Mouse (Mus musculus) fibroblast of lung, adult 2 months (primary cell): ENCODE data around the gene Gna14.

ENCODE experiments used
- DNase-seq: peaks from one replicate; pipeline ENCODE4 v3.0.0-alpha.2; 2011; ENCODE audit warnings: low read depth

The Gna14 gene

DNA sequence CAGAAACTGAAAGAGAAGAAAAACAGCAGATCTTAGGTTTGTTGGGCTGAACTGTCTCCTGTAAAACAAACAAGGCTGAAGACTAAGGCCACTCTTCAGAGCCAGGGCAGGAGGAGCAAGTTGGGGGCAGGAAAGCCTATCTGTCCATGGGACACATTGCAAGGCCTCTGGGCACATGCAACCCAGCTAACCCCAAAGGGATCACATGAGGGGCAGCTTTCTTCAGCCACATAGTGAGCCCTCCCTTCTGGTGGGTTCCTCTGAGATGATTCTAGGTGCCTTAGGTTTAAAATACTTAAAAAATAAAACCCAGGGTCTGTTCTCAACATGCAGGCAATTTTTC, 158.4 kb downstream of the Gna14 start:
- no peak for DNase-seq

DNA sequence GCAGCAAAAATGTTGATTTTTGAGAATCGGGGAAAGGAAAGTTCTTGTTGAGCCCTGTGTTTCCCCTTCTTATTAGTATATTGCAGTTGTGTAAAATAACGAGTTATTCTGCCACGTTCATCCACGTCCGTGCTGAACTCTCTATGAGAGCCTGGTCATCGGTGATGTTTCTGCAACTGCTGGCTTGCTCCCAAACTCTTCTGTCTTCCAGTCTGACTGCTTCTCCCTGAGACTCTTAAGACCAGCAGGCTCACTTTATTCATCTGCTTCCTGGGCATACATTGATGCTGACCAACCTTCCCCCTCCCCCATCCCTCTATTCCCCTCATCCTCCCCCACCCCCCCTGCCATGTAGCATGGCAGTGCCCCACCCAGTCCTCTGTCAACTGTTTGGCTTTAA, 161.7 kb downstream of the Gna14 start:
- DNase-seq, result no peak

DNA sequence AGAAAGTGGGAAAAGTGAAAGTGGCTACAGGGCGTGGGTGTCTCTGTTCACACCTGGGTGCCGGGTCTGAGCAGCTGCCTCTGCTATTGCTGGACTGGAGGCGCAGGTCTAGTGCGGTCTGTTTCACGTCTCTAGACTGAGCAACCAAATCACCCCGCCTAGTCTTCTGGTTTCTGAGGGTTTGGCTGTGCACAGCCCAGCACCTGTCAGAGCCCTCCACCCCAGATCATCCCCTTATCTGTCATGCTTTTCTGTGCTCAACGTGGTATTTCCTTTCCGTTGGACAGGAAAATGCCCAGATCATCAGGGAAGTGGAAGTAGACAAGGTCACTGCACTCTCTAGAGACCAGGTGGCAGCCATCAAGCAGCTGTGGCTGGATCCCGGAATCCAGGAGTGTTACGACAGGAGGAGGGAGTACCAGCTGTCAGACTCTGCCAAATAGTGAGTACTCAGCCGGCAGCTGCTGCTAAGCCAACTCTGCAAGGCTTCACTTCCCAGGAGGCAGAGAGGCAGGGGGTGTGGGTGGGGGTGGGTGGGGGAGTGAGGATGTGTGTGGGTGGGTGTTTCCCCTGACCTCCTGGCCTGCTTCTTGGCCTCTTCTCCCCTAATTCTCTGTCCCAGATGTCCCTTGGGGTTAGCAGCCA, 163.2 kb downstream of the Gna14 start:
- no peak for DNase-seq

DNA sequence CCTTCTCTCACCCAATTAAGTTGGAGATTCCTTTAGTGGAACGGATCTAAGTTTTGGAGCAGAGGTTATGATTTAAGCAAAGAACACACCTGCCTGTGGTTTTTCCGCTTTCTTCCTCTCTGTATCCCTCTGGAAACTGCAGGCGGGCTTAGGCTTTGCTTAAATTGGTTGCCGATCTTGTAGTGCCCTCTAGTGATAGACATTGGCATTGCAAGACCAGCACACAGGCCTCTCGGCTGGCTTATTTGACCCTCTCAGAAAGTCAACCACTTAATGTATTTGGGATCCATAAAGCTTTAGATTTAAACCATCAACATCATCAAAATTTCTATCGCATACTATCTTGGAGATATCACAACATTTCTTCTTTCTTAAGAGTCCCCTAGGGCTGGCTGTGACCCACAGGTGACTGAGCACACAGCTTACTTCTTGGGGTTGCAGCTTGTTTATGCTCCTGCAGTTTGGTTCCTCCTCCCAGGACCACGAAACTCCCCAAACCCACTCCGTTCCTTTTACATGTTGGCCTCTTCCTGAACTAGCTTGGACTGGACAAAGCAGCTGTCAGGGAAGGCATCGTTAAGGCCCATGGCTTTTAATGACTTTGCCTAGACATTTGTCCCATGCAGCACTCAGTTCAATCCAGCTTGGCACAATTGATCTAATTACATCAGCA, 163.9 kb downstream of the Gna14 start:
- peak; percentile 48 for DNase-seq

DNA sequence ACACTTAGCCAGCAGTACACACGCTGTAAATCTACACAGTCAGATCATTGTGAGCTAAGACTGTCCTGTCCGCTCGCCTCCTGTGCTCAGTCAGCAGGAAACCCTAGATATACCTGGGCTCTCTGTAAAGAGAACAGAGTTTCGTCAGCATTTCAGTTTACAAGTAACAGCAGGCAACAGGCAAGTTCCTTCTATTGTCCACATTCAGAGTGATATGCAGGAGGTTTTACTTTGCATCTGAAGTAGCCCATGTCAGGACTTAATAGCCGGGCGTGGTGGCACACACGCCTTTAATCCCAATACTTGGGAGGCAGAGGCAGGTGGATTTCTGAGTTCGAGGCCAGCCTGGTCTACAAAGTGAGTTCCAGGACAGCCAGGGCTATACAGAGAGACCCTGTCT, 166.5 kb downstream of the Gna14 start:
- no peak for DNase-seq

DNA sequence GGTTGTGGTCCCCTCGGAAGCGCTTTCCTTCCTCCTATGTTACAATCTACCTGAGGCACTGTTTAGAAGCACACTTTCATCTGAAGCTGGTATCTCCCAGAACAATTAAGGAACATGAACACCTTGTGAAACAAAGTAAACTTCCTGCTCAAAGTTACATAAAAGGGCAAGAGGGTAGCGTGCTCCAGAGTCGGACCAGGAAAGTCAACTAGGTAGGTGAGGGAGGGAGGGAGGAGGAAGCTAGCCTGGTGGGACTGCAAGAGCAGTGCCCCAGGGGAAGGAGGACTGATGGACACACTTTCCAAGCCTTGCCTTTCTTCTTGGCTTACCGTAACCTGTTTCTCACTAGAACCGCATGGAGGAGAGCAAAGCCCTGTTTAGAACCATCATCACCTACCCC, 172.1 kb downstream of the Gna14 start:
- no peak for DNase-seq

DNA sequence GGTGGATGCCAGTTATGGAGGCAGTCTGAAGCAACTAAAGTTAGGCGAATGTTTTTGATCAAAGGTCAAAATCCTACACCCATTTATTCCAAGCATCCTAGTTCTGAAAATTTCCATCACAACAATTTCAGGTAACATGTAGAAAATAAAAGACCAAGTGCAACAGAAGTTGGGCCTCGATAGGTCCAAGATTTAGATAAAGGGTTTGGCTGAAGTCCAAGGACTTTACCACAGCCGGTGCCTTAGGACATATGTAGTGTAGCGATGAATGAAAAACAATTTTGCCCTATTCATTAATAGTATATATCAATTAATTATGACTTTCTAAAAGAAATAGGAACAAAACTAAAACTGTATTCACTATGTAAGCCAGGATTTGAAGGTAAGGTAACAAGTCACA, 187.6 kb downstream of the Gna14 start:
- DNase-seq, result no peak

DNA sequence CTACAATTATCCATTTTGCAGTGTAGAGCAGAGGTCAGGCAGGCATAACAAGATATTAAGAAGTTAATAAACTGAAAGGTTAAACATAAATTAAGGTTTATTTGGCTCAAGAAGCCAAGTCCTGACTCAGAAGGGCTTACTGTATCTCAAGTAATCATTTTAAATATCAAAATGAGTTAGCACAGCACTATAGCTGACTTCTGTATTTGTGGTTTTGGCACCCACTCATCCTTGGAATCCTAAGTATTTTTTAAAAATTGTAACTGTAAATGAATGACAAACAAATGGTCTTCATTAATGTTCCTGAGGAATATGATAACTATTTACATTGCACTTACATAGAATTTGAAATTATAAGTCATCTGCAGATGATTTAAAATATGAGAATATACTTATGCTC, 189.4 kb downstream of the Gna14 start:
- no peak for DNase-seq

DNA sequence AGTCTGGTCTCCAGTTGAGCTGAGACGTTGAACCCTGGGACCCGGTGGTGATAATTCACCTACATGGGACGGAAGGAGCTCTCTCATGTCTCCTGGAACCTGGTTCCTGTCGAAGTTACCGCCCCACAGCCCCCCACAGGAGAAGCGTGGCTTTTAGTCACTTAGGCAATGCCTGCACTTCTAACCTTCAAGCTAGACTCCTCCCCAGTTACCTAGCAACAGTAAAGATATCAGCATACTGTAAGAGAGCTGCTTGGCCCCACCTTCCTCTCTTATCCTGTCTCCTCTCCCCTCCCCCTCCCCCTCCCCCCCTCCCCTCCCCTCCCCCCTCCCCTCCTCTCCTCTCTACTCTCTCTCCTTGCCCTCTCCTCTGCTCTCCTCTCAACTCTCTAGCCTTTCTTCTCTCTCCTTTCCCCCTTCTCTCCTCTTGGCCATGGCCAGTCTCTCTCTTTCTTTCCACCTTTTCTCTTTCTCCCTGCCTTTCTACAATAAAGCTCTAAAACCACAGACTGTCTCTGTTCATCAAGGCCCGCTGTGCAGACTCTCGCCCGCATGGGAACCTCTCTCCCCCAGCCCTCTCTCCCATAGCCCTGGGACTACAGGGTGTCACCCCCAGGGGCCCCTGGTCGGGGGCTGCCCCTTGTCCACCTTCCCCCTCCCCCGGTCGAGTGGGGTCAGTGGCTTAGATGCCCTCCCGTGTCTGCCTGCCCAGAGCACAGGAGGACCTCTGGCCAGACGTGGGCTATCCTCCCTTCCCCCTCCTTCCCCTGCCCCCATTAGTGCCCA, 190.2 kb downstream of the Gna14 start:
- no peak for DNase-seq
